Mouse (Mus musculus) thymus, postnatal 0 days (tissue): ENCODE data around the gene Eva1b. TPM values are rescaled to one million over a fixed set of nuclear protein-coding genes. Genes with fewer than 3 reads are reported as not detected.

Source experiments
- DNase-seq: peaks from one replicate; pipeline ENCODE4 v3.0.0-alpha.2; 2015; ENCODE audit warnings: low spot score
- polyA plus RNA-seq: library from polyadenylated mRNA; unstranded; fragments of >200 nt; fragmentation: Nextera tagmentation; extraction: Ambion mirVana; gene quantifications from 2 replicates; pipeline ENCODE4 v1.2.1, GENCODE M21; 2015

Eva1b gene
- polyA plus RNA-seq = 28.2 and 28.7 TPM in 2 replicates

DNA sequence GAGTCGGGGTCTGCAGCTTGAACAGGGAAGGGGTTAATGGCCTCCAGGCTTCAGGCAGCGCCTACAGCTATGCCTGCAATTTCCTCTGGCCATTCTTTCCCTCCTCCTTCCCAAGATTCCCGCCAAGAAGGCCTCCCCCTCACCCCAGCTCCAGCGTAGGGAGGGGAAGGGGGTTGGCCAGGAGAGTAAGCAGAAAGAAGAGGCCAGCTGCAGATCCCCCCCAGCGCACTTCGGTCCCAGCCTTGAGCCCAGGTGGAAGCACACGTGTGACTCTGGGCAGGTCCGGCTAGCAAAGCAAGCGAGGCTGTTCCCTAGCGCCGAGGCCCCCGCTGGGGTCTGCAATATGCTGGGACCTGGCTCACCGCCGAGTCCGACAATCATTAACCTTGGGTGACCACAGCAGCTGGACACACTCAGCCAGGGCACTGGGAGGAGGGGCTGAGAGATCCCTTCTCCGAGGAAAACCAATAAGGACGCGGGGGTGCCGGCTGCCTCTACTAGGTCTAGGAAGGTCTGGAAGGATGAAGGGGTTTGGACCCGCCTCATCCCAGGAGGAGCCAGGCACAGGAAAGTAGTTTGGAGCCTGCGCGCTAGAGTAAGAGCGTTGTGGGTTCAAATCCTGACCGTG is at the start of gene Eva1b:
Gene Eva1b, plus strand, starts transcription at position 212 of the 628 bp plus-strand sequence.
- DNase-seq = no peak

DNA sequence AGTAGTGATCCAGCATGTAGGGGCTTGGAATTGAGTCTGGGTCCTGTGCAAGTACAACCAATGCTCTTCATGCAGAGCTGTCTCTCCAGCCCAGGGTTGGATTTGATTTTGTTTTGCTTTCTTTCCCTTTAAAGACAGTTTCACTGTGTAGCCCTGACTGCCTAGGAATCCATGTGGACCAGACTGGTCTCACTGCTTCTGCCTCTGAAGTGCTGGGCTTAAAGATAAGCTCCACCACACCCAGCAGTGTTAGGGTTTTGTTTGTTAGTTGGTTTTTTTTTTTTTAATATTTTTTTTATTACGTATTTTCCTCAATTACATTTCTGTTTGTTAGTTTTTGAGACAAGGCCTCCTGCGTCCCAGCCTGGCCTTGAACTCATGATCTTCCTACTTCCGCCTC is 48.2 kb upstream of the Eva1b start:
- DNase-seq = no peak

DNA sequence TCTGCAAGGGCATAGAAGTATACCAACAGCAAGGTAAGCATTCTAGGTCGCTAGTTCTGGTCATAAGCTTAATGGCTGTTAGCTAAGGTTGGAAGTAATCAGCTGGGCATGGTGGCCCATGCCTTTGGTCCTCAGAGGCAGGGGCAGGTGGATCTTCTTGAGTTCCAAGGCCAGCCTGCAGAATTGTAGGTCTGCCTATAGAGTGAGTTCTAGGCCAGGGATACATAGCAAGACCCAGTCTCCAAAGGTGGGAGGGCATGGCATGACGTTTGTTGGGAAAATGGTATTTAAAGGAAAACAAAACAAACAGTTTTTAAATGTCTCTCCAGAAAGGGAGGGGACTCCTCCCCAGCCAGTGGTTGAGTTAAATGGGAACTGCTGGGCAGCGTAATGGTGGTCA is 46.8 kb upstream of the Eva1b start:
- DNase-seq = no peak

DNA sequence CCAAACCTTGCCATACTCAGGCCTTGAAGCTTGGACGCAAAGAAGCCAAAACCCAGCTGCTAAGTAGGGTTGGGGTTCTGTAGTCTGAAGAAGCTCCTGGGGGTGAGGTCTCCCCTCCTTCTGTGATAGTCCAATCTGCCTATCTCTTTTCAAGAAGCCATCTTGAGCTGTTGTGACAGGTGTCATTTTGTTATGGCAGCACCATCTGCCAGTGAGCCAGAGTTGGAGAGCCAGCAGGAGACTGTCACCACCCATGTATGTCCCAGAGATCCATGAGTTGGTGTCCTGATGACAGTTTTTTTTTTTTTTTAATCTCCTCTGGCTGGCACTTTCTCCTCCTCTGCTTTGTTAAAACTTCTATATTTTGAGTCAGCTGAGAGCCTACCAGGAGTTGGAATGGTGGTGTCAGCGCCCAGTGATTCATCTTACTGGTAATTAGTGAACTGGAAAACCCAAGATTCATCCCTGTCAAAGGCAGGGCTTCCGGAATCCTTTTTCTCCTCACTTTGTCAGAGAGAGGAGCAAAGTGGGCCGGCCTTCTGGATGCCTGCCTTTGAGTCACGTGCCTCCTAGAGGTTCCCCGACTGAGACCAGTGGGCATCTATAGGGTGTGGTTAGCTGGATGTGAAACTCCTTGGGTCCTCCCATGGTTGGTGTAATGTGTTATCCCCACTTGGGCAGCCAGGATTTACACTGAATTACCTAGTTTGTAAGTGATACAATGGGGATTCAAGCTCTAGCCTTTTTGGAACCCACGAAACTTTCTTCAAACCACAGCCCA is 45.3 kb upstream of the Eva1b start:
- no peak for DNase-seq

DNA sequence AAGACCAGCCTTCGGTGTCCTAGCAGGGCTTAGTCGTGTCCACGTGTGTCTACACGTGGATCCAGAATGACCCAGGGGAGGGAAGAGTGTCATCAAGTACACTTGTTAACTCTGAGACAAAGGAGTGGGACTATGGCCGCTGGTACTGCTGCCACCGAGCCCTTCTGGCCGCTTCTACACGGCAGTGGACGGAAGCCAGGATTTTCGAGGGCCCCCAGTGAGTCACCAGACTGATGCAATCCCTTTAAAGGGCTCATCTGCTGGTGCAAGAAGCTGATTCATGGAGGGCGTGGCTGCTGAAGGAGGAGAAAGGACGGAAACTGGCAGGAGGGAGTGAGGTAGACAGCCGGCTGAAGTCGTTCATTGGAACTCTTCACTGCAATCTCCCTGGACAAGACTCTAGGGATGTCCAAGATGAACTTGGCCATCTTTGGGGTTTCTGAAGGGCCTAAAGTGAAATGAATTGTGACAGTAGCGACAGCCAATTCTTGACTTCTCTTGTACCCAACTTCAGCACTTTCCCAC is 44.4 kb upstream of the Eva1b start:
- DNase-seq = peak; percentile 70

DNA sequence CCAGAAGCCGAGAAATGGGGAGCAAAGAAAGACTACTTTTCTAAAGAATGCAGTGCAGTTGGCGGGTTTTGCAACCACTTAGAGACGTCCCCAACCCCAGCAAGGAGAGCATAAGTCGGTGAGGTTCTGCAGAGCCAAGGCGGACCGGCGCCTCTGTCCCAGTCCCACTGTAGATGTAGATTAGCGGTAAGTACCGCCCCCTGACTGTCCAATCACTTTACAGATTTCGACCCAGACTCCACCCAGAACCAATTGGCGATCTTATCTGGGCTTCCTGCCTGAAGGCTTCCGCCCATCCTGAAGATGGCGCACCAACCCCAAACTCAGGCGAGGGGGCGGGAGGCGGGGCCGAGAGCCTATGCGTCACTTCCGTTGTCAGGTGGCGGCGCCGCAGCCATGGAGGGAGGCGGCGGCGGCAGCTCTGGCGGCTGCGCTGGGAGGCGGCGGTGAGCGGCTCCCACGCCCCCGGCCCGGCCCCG is 43.9 kb upstream of the Eva1b start, which contains the start of gene Stk40:
Gene Stk40, plus strand, starts transcription at position 368 of the 479 bp plus-strand sequence.
- peak; percentile 98 for DNase-seq

DNA sequence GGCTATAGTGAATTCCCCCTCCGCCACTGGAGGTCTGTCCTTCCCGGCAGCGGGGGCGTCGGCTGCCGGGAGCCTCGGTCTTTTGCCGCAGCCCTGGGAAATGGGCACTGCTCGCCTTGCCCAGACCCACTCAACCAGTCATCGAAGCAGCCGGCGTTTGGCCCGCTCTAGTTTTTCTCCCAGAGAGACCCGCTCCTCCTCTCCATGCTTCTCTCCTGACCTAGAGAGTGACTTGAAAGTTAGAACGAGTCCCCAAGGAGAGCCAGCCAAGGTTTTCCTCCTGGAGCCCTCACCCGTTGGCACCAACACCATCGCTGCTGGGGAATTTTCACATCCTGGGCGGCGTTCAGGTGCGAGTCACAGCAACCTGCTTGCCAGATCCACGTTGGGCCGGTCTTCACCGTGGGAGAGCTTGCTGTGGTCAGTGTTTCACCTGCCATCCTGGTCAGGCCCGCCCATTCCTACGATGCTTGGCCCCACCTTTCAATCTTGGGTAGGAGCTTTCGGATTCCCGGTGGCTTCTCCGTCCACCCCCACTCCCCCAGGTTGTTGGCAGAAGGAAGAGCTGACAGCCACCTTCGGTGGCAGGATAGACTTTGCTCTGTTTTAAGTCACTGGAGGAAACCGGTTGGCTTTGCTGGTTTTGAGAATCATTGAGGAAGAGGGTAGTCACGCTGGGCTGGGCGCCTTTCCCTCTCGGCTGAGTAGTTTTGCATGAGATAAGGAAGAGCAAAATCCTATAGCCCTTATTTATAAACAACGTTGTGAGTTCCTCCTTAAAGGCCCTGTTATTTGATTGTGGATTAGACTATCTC is 43.1 kb upstream of the Eva1b start:
- no peak for DNase-seq

DNA sequence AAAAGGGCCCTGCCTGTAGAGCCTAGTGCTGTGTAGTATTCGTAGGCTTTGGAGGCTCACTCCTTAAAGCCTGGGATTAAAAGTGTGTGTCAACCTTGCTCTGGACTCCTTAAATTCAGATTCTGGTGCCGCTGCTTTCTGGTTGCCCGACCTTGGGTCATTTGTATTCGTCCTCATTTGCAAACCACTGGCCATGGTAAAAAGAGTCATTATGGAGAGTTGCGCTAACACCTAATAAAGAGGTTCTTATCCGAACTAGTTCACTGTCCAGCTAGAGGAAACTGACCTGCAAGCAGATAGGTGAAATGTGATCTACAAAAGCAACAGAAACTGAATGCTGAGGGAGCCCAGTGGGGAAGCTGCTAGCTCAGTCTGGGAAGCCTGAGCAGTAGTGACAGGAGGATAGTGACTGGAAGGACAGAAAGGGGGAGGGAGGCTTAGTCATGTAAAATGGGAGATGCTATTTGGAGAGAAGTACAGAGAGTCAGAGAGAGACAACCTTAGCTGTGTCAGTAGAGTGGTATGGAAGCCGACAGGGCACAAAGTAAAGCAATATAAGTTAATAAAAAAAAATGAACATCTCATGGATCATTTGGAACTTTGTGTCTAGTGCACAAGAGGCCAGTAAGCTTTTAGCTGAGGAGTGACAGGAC is 42.3 kb upstream of the Eva1b start:
- no peak for DNase-seq

DNA sequence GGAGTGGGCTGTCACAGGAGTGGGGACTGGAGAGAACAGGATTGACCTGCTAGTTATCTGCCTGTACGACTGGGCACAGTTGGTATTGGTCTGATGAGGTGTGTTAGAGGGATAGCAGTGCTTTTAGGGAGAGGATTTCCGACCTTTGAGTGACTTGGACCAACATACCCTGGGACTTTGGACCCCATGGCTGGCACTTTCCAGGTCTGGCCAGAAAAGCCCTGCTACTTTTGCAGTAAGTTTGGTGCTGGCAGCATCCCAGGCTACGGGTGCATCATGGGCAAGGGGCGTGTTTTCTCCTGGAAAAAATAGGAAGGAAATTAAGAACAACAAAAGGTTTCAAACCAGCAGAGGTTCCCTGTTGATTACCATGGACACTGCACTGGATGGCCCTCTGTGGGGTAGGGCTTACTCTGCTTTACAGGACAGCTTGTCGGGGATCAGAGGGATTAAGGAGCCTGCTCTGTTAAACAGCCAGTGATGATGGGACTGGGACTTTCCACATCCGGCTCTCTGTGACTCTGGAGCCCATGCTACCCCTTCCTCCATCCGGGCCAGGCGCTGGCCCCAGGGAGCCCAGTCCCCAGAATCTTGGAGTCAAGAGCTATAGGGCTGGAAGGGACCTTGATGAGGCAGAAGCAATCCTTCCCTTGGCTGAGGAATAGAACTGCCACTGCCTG is 39.3 kb upstream of the Eva1b start:
- DNase-seq = no peak

DNA sequence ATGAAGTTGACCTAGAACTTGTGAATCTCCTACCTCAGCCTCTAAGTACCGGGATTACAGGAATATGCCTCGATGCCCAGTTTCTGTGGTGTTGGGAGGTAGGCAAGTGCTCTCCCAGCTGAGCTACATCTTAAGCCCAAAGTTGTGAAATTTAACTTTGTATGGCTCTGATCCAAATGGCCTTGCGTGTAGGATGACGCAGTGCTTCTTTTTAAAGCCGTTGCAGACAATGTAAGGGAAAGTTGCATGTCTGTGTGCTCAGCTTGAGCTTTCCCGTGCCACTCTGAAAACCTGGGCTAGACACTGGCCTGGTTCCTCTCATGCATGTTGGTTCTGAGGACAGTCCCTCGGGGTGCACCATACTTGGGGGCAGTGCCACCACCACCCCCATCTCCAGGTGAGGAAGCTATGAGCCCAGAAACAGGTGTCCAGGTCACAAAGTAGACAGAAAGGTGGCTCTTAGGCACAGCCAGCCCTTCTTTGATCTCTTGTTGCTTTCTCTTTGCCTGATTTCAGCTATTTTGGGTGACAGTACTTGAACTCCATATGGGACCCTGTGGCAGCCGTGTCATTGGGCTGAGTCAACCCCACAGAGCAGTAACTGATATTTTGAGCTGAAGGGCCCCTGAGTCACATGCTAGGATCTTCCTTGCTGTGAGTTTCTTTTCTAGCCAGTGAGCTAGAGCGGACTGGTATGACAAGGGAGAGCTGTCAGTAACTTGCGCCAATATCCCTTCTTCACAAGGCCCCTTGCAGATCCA is 37.8 kb upstream of the Eva1b start:
- no peak for DNase-seq

DNA sequence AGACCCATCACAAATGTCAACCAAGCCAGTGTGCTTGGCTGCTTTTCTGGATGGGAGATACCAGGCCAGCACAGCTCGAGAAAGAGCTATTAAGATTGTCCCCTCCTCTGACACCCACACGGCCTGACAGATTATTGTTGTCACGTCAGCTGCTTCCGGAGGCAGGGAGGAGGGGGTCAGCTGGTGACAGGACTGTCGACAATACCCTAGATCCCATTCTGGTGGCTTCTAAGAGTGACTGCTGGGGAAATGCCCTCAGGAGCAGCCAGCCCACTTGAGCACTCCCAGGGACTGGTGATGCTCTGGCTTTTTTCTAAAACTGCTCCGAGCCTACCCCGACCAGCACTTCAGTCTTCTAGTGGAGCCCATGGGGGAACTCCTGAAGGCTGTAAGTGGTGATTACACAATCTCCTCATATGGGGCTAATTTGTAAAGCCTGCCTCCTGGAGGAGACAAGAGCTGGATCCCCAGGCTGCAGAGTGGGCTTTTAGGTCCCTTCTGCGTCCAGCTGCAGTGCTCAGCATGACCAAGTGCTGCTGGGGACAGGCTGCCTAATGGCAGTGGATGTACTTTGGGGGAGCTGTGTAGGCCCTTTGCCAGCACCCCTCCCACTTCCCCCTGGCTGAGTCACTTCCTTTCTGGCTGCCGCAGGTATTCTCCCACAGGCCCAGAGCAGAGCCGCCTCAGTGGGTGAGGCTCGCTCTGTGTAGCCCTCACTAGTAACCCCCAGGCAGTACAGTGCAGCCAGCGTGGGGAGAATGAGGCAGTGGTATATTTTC is 37.0 kb upstream of the Eva1b start:
- peak; percentile 81 for DNase-seq

DNA sequence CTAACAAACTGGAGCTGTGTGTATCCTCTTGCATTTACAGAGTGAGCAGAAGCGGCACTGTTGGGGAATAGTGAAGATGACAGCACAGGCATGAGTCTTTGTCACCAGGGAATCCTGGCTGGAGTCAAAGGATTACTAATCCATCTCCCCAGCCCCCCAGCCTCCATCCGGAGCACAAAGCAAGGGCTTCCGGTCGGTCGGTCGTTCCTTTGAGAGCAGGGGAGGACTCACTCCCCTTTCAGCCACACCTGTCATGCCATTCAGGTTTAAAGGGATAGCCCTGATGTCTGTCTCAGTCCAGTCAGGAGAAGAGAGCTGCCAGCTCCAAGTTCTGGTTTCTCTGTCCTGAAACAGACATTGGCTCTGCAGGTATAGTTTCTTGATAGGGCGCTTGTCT is 36.4 kb upstream of the Eva1b start:
- DNase-seq = no peak

DNA sequence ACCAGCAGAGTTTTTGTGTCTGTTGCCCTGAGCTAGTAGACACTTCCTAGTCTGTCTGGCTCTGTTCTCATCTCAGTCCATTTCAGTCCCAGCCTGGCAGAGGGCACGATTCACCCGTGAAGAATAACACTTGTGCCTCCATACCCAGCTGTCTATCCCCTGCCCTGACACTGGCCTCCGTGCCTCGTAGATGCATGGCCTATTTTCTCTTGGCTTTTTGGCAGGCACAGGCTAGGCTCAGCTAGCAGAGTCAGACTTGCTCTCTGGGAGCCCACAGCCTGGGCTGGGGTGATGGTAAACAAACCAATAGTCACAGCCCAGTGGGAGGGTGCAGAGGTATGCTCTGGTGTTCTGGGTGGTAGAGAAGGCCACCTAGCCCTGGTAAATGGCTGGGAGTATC is 34.3 kb upstream of the Eva1b start:
- DNase-seq = no peak

DNA sequence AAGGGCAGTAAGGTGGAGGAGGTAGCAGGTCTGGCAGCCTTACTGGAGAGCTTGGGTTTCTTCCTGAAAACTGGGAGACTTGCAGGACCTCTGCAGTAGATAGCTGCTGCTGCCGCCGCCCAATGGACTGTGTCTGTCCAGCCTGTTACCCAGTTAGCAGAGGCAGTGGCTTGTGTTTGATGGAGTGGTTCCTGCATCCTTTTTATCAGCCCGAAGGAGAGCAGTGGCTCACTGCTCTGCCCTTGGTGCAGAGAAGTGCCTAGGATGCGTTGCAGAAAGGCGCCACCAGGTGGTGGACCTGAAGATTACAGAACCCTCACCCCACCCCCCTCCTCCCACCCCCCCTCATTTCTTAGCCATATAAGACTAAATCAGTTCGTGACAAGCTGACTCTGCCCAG is 33.6 kb upstream of the Eva1b start:
- peak; percentile 77 for DNase-seq

DNA sequence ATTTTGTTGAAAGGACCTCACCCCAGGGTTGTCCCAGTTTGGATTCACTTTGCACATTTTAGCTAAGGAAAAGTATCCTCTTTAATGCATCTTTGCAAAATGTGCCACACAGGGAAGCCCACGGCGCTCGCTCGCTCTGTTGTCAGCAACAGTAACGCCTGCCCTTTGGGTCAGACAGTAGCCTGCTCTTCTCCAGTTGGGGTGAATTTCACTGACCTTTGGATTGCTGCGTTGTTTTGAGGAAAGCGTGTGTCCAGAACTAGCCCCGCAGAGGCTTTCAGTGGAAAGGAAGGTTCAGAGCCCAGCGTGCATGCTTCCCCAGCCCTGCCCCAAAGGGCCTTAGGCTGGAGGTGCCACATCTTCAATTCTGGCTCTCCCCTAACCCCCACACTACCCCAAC is 32.1 kb upstream of the Eva1b start:
- no peak for DNase-seq

DNA sequence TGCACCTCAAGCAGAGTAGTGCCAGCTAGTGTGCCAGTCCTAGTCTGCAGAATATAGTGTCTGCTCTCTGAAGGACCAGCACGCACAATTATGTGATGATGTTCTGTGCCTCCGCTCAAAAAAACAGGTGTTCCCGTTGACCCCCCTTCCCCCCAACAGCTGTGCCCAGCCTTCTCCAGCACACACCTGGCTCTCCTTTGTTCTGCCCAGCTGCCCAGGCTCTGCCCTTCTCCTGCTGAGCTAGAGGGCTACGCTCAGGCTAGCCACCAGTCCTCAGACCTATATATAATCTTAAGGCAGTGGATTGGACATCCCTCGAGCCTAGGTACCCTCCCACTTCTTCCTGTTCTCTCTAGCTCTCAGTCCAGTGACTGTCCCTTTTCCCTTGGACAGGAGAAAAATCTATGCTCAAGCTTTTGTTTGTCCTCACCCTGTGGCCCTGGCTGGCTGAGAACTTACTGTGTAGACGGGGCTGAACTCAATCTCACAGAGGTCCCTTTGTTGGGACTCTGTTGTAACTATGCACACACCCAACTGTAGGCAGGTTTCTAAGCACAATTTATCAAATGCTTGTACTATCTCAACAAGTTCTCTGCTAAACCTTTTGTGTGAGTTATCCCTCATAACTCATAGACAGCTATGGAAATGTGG is 31.5 kb upstream of the Eva1b start:
- no peak for DNase-seq

DNA sequence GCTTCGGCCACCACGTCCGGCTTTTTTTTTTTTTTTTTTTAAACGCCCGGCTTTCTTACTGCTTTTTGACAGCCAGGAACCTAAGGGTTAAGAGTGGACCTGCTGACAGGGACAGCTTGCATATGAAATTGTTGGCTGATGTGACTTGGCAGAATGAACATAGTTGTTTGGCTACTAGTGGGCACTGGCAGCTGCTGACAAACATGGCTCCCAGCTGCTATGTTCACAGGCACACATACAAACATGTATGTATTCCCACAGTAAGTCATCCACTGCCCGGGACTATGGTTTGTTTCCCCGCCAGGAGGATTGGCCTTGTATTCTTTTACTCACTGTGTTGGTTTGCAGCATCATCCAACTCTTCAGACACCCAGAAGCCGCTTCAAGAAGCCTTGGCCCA is 30.4 kb upstream of the Eva1b start:
- DNase-seq = no peak

DNA sequence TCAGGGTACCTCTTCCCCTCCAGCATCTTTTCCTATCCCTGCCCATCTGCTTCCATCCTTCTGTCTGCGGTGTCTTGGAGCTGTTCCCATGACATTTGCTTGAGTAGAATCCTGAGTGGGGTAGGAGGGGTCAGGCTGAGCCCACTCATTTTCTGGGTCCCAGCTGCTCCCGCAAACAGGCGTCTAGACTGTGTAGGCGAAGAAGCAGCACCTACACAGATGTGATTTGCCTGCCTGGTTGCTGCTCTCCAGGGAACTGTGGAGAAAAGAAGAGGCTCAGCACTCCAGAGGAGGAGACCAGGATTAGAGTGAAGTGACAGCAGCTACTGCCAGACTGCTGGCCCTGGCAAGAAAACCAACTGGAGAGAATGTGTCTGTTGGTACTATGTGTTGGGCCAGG is 28.9 kb upstream of the Eva1b start:
- no peak for DNase-seq

DNA sequence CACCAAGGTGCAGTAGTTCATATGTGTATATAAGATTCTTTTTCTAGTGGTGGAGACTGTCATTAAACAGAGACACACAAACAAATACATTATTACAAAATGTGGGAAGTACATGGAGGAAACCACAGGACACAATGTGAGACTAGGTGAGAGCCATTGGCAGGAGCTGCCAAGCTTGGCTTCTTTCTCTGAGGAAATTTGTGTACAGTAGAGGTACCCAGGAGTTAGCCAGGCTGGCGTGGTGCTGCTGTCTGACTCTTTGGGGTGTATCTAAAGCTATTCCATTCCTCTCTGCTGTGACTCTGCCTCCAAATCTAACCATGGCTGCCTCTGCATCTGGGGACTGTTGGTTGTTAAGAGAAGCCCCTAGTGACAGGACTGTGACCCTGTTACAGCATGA is 28.5 kb upstream of the Eva1b start:
- no peak for DNase-seq
